Mouse (Mus musculus) urinary bladder, adult 18-20 months (tissue): ENCODE measurements around the gene Stard3.
A peak's percentile ranks its signal among the peaks of the same experiment; 100 is the strongest.

ENCODE experiments used
- DNase-seq, 2 experiments: peaks; one replicate each; pipeline ENCODE4 v3.0.0; 2022; ENCODE audit warnings: low spot score in 2 of 2, mixed read lengths in 2 of 2

Gene Stard3

GRCm38 (mm10) chr11:98358161-98359083 is at the start of gene Stard3:
Gene Stard3 (plus strand): TSS chr11:98358368.
- peak; percentile 76 to 85 for DNase-seq

DNA sequence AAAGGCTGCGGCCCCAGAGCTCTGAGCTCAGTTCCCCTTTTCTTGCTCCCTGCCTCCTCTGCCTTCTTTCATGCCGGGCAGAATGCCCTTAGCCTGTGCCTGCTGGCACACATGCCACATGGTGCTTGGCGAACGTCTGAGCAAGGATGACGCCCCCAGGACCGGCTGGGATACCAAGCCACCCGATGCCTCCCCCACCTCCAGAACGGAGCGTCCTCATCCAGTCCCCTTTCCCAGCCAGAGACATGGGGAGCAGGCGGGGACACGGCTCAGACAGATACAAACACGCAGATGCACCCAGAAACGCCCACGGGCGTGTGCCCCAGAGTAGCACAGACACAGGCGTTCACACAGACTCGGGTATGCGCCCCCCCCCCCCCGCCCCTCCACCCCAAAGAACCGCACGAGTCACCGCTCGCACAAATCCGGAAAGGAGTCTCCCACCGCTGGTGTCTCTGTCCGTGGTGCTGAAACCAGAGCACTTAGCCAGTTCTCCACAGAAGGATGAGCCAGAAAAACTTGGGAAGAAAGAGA is 44.3 kb upstream of the Stard3 start:
- peak; percentile 24 to 26 for DNase-seq

GRCm38 (mm10) chr11:98317479-98317878 is 40.7 kb upstream of the Stard3 start:
- DNase-seq = no peak

GRCm38 (mm10) chr11:98318421-98319116 is 39.6 kb upstream of the Stard3 start:
- DNase-seq = no peak

- no peak for DNase-seq
Measured at GRCm38 (mm10) chr11:98319120-98319519, 39.0 kb upstream of the Stard3 start.

GRCm38 (mm10) chr11:98319544-98319943 is 38.6 kb upstream of the Stard3 start:
- DNase-seq = no peak

DNA sequence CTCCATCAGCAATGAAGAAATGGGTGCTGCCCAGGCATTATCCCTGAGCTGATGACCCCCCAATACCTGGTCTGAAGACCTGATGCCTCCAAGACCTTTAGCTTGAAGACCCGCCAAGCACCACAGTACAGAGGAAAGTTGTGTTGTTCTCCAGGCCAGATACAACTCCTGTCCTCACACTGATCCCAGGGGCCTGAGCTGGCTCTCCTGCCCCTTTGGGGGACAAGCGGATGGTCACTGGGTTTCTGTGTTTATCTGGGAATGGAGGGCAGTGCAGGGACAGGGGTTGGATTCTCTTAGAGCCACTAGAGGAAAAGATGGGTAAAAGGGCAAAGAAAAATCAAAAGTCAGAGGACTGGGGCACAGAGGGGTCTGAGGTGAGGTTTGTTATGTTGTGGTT is 38.2 kb upstream of the Stard3 start:
- no peak for DNase-seq

GRCm38 (mm10) chr11:98320381-98320780 is 37.8 kb upstream of the Stard3 start:
- DNase-seq = no peak

GRCm38 (mm10) chr11:98320806-98321676 is 37.1 kb upstream of the Stard3 start:
- no peak for DNase-seq

- DNase-seq = no peak
Measured at GRCm38 (mm10) chr11:98321677-98322003, 36.5 kb upstream of the Stard3 start.

DNA sequence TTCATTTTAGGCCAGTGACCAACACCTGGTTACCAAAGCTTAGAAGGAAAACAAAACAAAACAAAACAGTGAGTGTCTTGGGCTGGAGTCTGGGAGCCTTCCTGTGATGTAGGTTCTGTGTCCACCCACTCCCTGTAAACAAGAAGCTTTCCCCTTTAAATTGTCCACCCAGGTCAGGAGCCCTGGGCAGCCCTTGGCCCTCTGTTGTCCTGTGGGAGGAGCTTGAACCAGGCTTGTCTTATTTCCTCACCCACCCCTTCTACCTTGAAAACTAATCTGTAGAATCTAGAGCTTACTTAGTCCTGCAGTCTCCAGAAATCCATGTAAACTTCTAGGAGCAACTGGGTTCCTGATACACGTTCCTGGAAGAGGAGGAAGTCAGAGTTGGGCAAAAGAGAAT is 36.0 kb upstream of the Stard3 start:
- DNase-seq = no peak

GRCm38 (mm10) chr11:98323136-98323866 is 34.9 kb upstream of the Stard3 start:
- DNase-seq = no peak

- no peak for DNase-seq
Measured at GRCm38 (mm10) chr11:98323933-98324332, 34.2 kb upstream of the Stard3 start.

DNA sequence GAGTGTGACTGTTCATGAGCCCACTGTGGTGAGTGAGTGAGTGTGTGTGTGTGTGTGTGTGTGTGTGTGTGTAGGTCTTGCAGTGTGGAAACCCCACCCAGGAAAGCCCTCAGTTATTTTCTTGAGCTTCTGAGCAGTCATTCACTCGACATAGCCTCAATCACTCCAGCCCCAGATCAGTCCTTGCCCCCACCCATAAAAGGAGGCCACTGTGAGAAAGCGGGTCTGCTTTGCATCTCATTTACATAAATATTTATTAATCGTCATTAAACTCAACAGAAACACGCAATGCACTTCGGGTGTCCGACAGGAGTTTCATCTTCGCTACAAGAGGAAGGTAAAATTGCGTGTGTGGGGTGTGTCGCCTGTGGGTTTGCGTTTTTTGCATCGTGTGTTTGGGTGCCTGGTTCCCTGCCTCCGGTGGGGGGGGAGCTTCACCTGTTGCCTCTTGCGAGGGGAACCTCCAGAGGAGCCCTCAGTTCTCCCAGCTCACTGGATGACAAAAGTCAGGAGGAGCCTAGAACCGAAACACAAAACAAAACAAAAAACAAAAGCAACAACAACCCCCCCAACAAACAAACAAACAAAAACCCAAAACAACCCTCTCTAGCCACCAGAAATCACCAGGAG is 32.9 kb upstream of the Stard3 start:
- DNase-seq = no peak

DNA sequence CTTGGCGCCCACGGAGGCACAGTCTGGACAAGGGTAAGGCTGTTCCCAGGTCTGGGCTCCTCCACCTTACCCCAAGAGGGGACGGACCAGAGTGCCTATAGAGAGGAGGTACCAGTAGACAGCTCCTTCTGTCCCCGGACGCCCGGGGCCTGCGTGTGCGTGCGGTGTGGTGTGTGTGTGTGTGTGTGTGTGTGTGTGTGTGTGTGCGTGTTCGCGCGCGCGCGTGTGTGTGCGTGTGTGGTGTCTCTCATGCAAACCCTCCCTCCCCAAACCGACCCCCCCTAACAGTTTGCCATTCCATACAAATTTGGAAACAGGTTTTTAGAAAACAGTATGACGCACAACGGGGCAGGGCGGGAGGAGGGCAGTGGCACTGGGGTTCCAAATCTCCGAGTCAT is 32.3 kb upstream of the Stard3 start:
- no peak for DNase-seq

DNA sequence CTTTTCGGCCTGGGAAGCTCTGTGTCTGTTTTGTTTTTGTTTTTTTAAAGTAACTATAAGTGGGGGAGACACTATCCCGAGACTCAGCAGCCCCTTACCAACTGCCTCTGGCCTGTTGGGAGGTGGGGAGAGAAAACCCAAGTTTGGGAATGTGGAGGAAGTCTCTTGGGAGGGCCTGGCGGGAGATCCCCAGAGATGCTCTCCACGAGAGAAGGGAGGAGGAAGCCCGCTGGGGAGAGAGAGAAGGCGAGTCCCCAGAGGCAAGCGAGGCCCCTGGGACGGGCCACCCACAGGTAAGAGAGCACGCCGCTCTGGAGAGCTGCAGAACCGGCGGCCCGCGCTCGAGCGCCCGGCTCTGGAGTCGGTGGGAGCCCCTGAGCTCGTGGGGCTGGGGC is 31.4 kb upstream of the Stard3 start:
- no peak for DNase-seq

- DNase-seq = no peak
Measured at GRCm38 (mm10) chr11:98327136-98328030, 30.8 kb upstream of the Stard3 start.

- DNase-seq = no peak
Measured at GRCm38 (mm10) chr11:98328031-98328370, 30.2 kb upstream of the Stard3 start.

DNA sequence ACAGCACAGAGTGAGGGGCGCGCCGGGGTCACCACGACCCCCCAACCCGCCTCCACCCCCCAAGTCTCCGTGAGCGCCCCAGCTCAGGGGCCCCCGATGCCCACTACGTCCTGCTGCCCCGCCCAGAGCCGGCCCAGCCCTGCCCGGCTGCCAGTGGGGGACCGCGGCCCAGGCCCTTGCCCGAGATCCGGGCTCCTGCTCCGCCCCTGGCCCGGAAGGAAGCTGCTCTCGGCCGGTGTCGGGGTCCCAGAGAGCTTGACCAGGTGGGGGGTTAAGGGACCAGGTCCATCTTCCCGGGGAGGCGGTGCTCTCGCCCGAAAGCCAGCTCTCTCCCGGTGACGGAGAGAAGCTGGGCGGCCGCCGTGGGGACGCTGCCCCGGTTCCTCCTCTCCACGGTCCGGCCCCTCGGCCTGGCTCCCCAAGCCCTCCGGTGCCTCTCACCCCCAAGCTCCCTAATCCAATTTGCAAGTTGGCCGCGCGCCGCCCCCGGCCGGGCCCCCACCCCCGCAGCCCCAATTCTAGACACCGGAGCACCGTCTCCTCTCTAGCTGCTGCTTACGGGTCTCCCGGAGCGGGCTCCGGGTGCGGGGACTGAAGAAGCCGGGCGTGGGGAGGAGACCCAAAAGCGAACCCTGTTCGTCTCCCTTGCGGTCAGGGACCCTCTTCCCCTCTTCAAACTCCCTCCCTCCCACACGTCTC is 29.6 kb upstream of the Stard3 start:
- DNase-seq = no peak
